Mouse (Mus musculus): ENCODE results near the gene Slamf7. TPM values are rescaled to one million over a fixed set of nuclear protein-coding genes. Genes with fewer than 3 reads are reported as not detected.

The Slamf7 gene
- total RNA-seq, 2 experiments from 2014 or later, result not detected

DNA sequence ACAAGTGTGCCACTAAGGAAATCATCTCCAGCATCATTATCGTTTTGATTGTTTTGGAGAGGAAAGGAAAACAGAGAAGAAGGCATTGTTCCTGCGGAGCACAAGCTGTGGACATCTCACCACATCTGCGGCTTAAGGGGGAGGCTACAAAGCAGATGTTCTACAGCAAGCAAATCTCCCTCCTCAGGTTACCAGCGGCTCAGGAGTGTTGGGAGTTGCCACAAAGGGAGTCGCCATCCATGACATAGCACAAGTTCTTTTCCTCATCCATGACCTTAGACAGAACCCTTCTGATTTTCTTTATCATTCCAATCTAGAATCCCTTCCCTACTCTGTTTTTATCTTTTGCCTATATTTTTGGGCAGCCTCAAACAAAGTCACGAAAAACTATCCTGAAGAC lies 17.1 kb downstream of the Slamf7 start:
- DNase-seq, result no peak

DNA sequence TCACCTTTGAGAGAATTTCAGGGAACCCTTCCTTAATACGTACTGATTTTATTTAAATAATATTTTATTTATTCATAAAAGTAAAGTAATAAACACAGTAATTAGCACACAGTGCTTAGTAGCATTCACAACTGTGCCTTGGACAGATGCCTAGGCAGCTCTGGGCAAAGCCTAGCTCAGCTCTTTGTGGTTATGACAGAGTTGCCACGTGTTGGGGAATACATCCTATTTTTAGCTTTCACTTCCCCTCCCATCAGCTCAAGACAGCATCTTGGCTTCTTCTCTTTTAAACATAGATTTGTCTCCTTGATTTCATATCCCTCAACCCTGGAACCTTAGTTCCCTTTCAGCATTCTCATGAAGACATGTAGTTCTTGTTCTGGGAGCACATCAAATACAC lies 21.4 kb downstream of the Slamf7 start:
- DNase-seq, result no peak

DNA sequence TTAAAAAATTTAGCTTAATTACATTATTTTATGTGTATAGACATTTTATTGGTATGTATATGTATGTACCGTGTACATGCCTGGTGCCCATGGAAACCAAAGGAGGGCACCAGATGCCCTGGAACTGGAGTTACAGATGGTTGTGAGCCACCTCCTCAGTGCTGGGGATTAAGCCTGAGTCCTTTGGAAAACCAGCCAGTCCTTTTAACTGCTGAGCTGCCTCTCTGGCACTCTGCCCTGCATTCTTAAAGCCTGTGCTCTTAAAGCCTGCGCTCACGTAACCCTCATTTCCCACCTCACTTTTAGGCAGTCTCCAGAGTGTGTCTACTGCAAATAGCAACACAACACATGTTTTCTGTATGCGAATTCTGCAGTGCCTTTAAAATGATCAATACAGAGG lies 21.9 kb downstream of the Slamf7 start:
- DNase-seq, result no peak

DNA sequence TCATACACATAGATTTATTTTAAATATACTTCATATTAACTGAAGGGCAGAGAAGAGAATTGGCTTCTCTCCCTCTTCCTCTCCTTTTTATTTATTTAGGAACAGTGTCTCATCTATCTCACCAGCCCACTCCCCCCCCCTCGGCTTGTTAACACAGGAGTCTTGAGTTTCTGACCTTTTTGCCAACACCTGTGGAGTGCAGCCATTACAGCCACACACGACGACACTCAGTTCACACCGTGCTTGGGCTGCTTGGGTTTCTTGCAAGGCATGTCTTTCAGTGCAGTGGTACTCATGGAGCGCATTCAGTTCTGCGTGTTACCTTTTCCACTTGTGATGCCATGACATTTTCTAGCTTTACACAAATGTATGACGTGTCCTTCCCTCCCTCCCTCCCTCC lies 22.8 kb downstream of the Slamf7 start:
- DNase-seq, result no peak

DNA sequence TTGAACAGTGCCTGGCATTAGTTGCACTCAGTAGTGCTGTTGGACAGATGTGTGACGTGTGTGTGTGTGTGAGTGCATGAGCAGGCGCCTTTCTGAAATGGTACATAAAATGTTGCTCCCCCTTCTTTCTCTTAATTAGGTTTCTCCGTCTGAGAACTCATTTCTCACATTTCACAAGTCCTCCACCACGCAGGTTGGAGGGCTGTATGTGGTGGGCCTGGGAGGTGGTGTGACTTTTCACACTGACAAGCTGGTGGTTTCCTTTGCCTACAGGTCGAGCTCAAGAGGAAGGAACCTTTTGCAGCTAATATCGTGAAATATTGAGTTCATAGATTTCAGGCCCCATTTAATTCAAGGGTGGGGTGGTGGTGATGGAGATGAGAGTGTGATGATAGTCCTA lies 23.7 kb downstream of the Slamf7 start:
- no peak for DNase-seq

DNA sequence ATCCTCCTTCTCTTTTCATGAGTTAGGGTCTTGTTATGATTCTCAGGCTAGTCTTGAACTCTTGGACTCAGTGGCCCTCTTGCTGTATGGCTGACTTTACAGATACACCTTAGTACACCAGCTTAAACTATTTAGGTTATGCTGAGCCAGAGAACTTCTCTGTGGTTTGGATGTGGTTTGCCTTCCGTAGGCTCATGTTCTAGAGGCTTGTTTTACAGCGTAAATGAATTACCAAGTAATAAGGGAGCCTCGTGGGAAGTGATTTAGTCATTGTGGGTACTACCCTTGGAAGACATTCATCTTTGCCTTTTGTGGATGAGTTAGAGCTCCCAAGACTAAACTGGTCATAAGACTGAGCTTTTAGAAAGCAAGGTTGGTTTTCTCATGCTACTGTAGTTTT lies 25.0 kb downstream of the Slamf7 start:
- no peak for DNase-seq

DNA sequence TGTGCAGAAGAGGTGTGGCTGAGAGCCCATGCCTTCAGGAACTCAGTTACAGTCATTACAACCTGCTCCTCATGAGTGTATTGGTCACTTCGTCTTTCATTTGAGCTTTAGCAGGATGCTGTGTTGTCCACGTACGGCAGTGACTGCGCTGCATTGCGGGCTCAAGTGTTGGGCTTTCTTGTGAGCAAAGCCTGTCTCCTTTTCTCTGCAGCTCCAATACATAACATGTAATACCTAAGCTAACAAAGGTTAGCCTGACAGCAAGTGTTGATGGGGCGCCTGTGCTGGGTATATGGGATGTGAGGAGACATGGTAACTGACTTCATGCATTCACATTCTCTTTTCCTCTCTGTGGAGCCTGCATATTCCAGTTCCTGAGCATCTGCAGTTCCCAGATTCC lies 32.7 kb downstream of the Slamf7 start:
- DNase-seq, result no peak

DNA sequence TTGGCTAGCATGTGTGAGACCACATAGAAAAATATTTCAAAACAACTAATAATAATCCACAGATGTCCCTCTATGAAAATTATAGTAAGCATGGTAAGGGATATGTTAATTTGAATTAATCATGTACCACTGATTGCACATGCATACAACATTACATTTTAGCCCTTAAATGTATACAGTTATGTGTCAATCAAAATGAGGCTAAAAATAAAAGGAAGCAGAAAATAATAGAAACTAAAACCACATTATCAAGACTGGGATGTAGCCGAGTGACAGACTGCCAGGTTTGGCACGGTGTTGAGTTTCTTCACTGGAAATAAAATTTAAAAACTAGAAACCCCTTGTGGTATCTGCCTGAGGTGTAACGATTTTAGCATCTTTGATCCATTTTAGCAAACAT lies 33.2 kb downstream of the Slamf7 start:
- DNase-seq, result no peak

DNA sequence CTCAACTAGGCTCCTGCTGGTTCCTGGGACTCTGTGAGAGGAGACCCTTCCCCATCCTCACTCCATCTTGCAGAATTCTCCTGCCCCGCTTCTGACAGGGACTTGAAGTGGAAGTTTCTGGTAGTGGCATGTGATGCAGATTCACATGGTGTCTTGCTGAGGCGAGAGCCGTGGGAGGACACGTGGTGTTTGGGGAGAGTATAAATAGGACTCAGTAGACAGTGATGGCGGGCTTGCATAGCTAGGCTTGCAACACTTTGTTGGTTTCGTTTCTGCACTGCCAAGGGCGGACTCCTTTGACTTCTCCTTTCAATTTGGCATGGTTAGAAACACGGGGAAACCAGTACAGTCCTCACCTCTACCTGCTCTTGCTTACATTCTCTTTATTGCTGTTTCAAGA lies 33.8 kb downstream of the Slamf7 start:
- peak; percentile 16 for DNase-seq

DNA sequence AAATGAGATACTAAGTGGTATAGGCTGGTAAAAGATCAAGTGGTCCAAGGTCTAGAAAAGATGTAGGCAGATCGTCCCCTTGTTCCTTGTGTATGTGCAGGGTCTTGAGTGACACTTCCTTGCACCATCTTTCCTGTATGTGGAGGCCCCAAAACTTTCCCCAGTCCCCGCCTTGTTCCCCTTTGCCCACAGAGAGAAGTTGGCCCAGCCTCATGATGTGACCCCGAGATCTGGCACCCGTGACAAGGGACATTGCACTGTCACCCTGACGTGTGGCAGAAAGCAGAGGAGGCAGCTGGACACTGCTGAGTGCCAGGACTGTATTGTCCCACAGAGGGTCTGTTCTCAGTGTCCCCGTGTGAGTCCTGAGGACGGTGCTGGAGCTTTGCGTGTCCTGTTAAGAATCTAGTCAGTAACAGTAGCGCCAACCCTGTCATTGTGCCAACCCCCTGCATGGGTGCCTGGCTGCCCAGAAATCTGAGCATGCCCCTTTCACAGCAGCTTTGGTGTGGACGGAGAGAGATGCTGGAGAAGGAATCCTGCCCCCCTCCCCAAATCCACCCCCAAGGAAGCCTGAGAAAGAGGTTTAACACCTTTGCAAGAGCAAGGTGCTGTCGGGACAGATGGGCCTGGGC lies 35.8 kb downstream of the Slamf7 start:
- no peak for DNase-seq

DNA sequence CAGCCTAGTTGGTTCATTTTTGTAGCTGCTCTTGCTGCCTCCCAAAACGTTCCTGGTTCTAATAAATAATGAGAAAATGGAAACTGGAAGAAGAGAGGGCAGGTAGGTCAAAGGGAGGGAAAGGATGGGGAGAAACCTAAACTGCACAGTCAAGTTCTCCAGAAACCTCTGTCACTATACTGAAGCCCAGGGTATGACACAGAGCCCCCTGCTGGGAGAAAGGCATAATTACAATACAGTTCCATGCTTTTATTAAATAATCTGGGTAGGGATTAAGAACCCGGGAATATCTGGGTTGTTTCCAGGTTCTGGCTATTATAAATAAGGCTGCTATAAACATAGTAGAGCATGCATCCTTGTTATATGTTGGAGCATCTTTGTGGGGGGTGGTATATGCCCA lies 38.9 kb downstream of the Slamf7 start:
- no peak for DNase-seq

DNA sequence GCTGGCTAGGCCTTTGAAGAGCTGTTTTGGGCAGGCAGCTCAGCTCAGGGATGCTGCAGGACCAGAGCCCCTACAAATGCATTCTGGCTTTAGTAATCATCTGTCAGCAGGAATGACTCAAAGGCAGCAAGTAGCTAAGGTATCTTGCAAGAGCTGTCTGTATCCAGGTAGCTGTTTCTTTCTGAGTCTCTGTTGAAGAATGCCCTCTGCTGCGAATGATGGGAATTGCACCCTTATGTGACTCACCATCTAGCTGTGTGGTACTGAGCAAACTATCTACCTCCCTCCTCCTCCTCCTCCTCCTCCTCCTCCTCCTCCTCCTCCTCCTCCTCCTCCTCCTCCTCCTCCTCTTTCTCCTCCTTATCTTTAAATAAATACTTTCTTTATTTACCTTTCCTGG lies 42.1 kb downstream of the Slamf7 start:
- DNase-seq, result no peak

DNA sequence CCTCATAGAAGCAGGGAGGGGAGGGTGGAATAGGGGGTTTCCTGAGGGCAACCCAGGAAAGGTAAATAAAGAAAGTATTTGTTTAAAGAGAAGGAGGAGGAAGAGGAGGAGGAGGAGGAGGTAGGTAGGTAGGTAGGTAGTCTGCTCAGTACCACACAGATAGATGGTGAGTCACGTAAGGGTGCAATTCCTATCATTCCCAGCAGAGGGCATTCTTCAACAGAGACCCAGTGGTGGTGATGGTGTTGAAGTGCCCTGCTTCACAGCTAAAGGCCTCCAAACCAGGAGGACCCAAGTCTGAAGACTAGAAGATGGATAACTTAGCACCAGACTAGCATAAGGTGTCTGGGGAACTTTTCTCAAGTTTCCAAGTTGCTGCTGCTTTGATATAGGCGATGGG lies 42.8 kb downstream of the Slamf7 start:
- no peak for DNase-seq

DNA sequence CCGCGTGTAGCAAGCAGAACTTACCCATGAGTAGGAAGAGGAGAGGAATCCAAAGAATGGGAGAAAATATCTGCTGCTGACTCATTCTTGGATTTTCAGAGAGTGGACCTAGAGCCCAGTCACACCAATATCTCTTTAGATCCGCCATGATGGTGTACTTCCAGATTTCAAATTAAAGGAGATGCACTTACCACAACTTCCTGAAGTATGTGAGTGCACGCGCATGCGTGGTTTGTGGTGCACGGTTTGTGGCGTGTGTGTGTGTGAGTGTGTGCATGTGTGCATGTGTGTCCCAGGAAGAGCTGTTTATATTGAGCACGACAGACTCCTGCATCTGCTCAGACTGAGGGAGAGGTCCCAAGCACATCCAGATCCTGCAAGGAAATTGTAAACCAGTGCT lies 45.7 kb downstream of the Slamf7 start, which contains the start of gene Ly9:
Gene Ly9 (minus strand): TSS at position 235 of the 400 bp plus-strand sequence.
- DNase-seq, result no peak

DNA sequence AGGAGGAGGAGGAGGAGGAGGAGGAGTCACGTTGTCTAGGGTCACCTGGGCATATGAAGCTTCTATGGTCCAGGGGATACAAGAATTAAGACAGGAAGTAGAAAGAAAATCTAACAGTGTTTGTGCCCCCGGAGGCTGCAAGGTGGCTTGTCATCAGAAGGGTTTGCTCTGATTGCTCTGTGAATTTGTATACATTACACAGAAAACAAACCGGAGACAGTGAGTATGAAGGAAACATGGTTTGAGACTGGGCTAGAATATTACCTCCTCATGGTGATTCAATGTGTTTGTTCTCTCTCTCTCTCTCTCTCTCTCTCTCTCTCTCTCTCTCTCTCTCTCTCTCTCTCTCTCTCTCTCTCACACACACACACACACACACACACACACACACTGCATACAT lies 46.2 kb downstream of the Slamf7 start:
- DNase-seq, result no peak

DNA sequence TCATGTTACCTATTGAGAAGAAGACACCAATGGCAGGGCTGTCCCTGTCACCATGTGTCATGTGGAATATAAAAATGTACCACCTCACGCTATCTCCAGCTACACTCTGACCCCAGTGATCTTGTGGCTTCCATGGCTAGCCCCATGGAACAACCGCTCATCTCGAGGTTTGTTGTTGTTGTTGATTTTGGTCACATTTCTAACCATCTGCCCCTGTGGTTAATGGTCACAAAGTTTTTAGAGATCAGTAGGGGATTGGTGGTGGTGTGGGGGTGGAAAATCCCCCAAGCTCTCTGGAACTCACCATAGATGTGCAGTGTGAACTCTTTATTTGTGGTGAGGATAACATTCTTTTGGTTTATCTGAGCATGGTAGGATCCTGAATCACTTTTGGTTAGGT lies 48.1 kb downstream of the Slamf7 start:
- DNase-seq, result no peak

DNA sequence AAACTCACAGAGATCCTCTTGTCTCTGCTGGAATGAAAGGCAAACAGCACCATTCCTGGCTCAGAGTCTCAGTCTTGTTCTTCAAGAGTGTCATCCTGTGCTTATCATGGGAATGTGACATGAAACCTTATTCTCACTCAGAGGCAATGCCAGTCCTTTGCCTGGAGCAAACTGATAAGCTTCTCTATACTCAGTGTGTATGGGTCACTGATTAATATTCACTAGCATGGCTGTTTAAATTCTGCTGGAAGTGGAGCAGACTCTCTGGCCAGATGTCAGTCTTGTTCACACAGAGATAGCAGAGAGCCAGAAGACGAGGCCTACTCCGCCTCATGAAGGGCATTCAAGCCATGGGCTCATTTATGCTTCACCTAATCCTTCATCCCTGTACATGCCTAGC lies 68.3 kb downstream of the Slamf7 start:
- no peak for DNase-seq

Small RNAs within 50 kb of the gene (microRNA-seq; reads per million reads assigned to microRNA genes)
- gene Mir7683 (ENCODE audit: borderline replicate concordance in 2 of 2), result 0 reads per million in 2 experiments

Other genes starting within 250 kb of the Slamf7 start
- gene Usf1, start 241.7 kb downstream of the Slamf7 start, total RNA-seq (2021), result 10 to 100 TPM; 24.6 to 25.2 TPM
- 1 to 10 TPM in 1 of 2 experiments, under 1 TPM in 1; 0.95 to 1.3 TPM for gene Tstd1, start 234.2 kb downstream of the Slamf7 start, total RNA-seq (2021)
- gene F11r, start 215.5 kb downstream of the Slamf7 start, total RNA-seq (2021), result 1 to 10 TPM; 6.2 to 6.9 TPM
- 1 to 10 TPM; 1.6 to 1.9 TPM for gene Alyref2, start 149.6 kb downstream of the Slamf7 start, total RNA-seq (2021)
- not detected for gene Itln1, start 117.7 kb downstream of the Slamf7 start, total RNA-seq (2021)
- not detected for gene Cd244a, start 93.8 kb downstream of the Slamf7 start, total RNA-seq (2021)
- gene Ly9, start 45.6 kb downstream of the Slamf7 start, total RNA-seq (2021), result under 1 TPM; 0.10 to 0.27 TPM
- gene Cd48, start 29.0 kb upstream of the Slamf7 start, total RNA-seq (2021), result under 1 TPM; 0.54 to 0.82 TPM
- gene Slamf1, start 114.1 kb upstream of the Slamf7 start, total RNA-seq (2021), result not detected
- gene Cd84, start 186.7 kb upstream of the Slamf7 start, total RNA-seq (2021), result under 1 TPM; 0.64 to 0.96 TPM
- gene Gm10521, start 242.6 kb upstream of the Slamf7 start, total RNA-seq (2021), result not detected